Mouse (Mus musculus) urinary bladder, postnatal 36 days (tissue): ENCODE results near the gene Tlx2.
A peak's percentile ranks its signal among the peaks of the same experiment; 100 is the strongest.

Experiments
- DNase-seq, 2 experiments: peaks; one replicate each; pipeline ENCODE4 v3.0.0; 2022; ENCODE audit warnings: low spot score in 2 of 2, mixed read lengths in 1 of 2

Gene Tlx2

DNA sequence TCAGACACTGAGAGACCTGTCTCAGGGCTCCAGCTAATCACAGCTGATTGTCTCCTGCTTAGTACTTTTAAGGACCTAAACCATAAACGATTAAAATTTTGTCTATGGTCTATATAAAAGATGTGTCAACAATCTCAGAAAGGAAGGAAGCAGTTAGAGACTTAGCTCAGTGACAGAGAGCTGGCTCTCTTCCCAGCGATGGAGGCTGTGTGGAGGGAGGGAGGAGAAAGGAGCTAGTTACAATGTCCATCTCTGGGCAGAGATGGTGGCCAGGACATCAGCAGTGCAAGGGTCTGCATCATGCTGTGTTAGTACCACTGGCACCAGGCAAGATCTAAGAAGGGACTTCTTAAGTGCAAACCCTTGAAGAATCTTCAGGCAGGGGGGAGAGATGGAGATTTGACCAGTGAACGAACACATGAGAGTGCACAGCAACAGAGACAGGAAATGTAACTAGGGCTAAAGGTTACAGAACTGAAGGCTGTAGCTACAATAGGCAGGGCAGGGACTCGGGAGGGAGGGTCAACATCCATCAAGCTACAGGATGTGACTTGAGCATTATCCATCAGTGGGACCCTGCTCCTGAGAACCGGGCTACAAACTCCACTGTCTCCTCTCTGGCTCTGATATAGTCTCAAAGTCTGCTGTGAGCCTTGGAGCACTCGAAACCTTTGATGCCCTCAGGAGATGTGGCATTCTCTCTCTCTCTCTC, 22.5 kb upstream of the Tlx2 start:
- DNase-seq, result no peak

- DNase-seq, result no peak
Observed at GRCm38 (mm10) chr6:83087926-83088260, 17.8 kb upstream of the Tlx2 start.

- peak in 1 of 2 experiments; percentile 11 for DNase-seq
Observed at GRCm38 (mm10) chr6:83087205-83087925, 17.3 kb upstream of the Tlx2 start.

DNA sequence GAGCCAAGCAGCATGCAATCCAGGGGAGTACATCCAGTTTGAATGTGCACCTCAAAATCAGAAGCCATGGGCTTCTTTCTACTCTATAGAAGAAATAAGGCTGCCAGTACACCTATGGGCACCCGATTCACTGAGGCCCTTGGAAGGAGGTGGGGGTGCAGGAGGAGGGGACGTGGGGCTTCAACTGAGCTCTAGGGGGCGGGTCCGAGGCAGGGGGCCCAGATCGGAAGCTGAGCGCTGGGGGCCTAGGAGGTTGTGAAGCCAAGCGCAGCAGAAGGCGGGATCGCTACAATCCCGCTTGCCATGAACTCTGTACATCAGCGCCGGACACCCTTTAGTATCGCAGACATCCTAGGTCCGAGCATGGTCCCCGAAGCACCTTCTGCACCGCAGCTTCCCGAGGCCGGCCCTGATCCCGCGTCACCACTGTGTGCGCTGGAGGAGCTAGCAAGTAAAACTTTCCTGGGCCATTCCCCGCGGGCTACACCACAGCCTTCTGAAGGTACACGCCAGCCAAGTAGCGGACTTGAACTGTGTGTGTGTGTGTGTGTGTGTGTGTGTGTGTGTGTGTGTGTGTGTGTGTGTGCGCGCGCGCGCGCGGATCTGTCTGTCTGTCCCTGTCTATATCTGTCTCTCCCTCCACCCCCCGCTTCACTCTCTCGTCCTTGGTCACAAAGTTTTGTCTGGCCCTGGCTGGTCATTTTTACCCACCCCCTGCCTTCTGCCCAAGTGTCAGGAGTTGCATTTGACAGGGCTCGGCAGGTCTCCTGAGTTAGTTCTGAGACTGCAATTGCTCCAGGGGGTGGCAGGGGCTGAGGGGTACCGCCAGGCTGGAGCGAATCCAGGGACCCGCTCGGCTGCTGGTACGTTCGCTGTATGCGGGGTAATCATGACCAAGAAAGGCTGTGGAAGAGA, 16.3 kb upstream of the Tlx2 start, which contains the start of gene Lbx2:
Gene Lbx2, plus strand, starts transcription at position 247 of the 915 bp plus-strand sequence.
- no peak for DNase-seq

- no peak for DNase-seq
Observed at GRCm38 (mm10) chr6:83084477-83084876, 14.4 kb upstream of the Tlx2 start.

GRCm38 (mm10) chr6:83083497-83083896, 13.4 kb upstream of the Tlx2 start:
- no peak for DNase-seq

- DNase-seq, result no peak
Observed at GRCm38 (mm10) chr6:83080210-83080609, 10.1 kb upstream of the Tlx2 start.

GRCm38 (mm10) chr6:83078324-83078858, 8.3 kb upstream of the Tlx2 start:
- DNase-seq, result peak; percentile 99

- DNase-seq, result peak; percentile 20 to 39
Observed at GRCm38 (mm10) chr6:83077630-83078323, 7.7 kb upstream of the Tlx2 start, which contains the start of gene Pcgf1. Gene Pcgf1 (plus strand): TSS chr6:83077869.

GRCm38 (mm10) chr6:83074979-83075378, 4.9 kb upstream of the Tlx2 start:
- no peak for DNase-seq

DNA sequence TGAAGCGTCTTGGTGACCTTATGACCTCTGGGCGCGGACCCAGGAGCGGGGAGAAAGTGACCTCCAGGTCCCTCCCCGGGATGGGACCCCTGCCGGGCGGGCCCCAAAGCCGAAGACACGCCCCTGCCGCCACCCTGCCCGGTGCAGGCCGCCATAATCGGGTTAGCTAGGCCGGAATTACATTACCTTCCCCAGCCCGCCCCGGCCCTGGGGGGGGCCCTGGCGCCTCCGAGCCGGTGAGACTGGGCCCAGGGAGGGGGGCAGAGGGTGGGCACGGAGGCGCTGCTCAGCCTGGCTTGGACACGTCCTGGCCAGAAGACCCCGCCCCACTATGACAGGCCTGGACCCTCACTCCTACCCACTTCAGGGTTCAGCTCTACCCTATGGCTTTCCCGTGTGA, 1.1 kb upstream of the Tlx2 start:
- DNase-seq, result no peak

DNA sequence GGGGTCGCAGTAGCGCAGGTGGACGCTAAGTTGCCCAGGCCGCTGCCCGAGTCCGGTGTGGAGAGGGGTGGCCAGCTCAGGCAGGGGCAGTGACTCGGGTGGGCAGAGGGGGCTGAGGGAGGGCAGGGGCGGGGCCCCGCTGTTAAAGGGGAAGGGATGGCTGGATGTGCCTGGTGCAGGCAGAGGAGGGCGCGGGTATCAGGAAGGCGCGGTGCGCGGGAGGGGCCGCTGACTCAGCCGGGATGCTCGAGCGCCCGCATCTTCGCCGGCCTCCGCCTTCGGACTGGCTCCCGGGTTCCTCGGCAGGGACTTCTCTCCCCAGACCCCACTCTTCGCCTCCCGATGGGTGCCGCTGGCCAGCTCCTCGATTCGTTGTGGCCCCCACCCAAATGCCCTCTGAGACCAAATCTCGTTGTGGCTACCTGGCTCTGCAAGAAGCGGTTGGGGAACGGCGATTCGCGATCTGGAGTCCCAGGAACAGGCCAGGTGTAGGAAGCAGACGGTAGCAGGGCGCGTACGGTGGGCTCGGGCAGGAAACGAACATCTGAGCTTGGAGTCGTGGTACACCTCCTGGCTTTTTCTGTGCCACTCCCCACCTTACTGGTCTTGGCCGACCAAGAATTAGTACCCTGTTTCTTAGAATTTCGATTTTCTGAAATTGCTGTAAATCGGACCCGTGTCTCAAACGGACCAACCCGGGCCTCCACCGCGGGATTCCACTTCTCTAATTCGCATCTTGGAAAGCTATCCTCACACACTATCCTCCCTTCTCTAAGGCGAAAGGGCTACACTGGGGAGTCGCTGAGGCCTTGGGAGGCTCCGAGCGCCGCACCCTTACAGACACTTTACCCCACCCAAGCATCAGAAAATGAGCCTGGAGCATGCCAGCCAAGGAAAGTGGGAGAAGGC, 472 bp upstream of the Tlx2 start:
- DNase-seq, result peak in 1 of 2 experiments; percentile 28

DNA sequence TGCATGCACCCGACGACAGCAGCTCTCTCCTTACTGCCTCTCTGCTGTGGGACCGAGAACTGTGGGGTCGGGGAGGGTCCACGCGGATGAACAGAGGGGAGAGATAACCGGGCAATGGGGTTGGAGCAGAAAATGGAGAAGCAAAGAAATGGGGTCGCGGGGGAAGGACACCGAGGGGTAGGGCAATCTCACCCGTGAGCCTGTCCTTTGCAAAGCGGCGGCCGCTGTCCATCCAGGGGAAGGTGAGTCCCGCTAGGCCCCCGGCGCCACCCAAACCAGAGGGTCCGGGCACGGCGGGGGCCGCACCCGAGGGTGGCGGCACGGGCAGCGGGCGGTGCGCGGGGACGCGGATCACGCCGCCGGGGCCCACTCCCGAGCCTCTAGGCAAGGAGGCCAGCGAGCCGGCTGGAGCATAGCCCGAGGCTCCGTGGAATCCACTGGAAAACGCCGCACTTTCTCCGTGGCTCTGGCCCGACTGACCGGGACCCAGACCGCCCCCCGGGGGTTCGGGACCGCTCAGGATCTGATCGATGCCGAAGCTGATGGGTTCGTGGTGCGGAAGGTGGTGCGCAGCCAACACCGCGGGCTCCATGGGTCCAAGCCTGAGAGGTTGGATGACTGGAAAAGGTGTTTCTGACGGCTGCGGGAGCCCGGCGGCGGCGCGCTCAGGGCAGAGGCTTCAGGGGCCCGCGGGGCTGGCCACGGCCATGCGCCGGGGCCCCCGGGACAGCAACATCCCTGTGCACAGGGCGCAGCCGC, 426 bp downstream of the Tlx2 start:
- DNase-seq, result no peak

- no peak for DNase-seq
Observed at GRCm38 (mm10) chr6:83068706-83069487, 1.2 kb downstream of the Tlx2 start.

DNA sequence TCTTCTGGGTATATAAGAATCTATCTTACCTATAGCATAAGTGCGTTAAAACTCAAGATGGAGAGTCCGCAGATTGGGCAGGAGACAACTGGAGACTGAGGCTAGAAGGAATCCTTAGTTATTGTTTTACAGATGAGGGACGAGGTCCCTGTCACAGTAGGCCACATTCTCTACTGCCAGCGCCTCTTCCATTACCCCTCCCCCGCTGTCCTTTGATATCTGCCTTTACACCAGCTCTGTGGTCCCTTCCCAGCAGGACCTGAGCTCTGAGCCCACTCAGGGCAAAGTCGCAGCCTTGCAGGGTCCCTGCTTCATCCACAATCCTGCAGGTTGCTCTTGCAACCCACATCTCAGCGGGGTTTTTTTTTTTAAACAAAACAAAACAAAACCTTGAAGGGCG, 1.9 kb downstream of the Tlx2 start:
- DNase-seq, result no peak

- DNase-seq, result no peak
Observed at GRCm38 (mm10) chr6:83066441-83066840, 3.7 kb downstream of the Tlx2 start.

DNA sequence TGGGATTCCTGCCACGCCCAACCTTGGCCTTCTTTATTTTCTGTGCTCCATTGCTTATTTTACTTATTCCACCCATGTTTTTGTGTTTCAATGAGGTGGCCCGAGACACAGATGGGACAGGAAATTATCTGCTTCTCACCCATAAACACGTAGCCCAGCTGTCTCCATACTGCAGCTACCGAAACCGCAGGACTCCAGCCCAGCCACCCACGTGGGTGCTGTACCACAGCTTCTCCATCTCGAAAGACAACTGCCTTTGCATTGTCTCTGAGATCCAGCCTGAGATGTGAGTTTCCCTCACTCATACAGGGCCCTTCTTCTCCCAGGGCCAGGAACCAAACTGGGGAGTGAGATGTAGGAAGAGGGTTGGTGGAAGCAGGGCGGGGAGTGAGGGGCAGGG, 4.1 kb downstream of the Tlx2 start:
- DNase-seq, result no peak

DNA sequence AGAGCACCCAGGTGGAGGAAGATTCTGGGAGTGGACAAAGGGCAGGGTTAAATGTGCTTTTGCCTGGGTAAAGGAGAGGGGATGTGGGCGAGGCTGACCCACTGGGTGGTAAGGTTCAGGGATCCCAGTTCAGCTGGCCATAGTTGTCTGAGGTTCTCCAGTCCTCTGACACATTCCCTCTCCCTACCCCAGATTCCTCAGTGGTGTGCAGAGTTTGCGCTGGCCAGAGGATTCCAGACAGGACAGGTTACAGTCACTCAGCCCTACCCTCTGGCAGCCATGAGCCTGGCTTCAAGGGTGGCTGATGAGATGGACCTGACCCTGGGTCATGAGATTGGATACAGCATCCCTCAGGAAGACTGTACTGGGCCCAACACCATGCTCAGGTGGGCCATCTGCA, 11.4 kb downstream of the Tlx2 start:
- no peak for DNase-seq

GRCm38 (mm10) chr6:83057790-83058189, 12.3 kb downstream of the Tlx2 start, which contains the start of gene Dqx1:
Gene Dqx1 (plus strand): TSS chr6:83057844.
- DNase-seq, result peak in 1 of 2 experiments; percentile 36
